Comparison of ENCODE assay signal across 8 mouse cellular contexts in the genomic region with DNA sequence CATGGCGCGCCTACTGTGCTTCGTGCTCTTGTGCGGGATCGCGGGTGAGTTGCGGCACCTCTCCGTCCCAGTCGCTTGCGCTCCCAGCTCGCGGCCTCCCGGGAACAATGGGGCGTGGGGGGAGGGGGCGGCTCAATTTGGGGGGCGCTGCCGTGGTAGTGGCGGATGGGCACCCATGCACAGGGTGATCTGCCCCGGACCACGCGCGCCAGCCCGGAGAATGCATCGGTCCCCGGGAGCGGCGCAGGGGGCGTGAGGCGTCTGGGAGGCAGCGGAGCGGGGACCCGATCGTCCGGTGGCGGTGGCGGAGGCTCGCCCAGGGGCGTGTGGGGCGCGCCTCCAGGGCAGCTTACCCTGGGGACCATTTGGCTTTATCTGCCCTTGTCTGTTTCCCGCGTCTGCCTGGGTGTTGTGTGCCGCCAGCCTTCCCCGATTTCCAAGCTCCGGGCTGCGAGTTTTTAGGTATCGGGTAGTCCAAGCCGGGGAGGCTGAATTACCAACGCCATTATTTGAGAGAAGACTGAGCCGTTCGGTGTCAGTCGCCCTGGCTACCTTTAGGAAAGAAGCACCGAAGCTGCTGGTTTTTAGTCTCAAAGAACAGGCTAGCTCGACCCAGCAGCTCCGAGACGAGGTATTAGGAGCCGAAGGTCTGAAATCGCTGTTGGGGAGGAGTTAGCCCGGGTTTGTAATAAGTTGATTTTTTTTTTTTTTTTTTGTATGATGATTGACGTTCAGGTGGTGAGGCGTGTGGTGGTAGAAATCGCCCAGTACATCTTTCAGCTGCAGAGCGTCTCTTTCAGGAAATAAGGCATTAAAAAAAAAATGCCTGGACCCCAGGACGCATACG. TPM values are rescaled to one million over a fixed set of nuclear protein-coding genes. Genes with fewer than 3 reads are reported as not detected.
DNase-seq lines count a peak whose midpoint lies in the region; ATAC-seq and TF ChIP-seq lines count a peak whose summit lies in the region.

No protein-coding gene starts in this region.

- no peaks in the 10 kb centered on the region for H3K9me3 ChIP-seq in neural tube, embryonic 11.5 days (ENCODE audit: control insufficient read depth, low read length)
- no peaks in the 10 kb centered on the region for H3K9me3 ChIP-seq in forebrain, embryonic 12.5 days
- H3K9me3 ChIP-seq in liver, embryonic 14.5 days (ENCODE audit: control insufficient read depth, low read length), result no peaks in the 10 kb centered on the region
- no peaks in the 10 kb centered on the region for H3K9me3 ChIP-seq in neural tube, embryonic 15.5 days (replicated peaks)

- peak overlapping the region; percentile 87 for H3K9ac ChIP-seq in neural tube, embryonic 11.5 days (ENCODE audit: low read length)
- H3K9ac ChIP-seq in forebrain, embryonic 12.5 days, result peak overlapping the region; percentile 92
- peak overlapping the region; percentile 53 for H3K9ac ChIP-seq in liver, embryonic 14.5 days (replicated peaks)
- H3K9ac ChIP-seq in neural tube, embryonic 15.5 days (replicated peaks), result peak overlapping the region; percentile 95

- ATAC-seq in neural tube, embryonic 11.5 days (ENCODE audit: insufficient read depth, low FRiP score, low TSS enrichment), result peak; percentile 68
- ATAC-seq in forebrain, embryonic 12.5 days (ENCODE audit: low FRiP score), result peak; percentile 67
- peak; percentile 31 for ATAC-seq in liver, embryonic 14.5 days (ENCODE audit: insufficient read depth)
- peak; percentile 68 for ATAC-seq in neural tube, embryonic 15.5 days (ENCODE audit: low FRiP score)
- ATAC-seq in erythroid progenitor cell, adult 5-6 weeks (replicated peaks; ENCODE audit: low FRiP score, poor library complexity, severe bottlenecking), result no peak

- no peak for TF ChIP-seq CTCF in liver, embryonic 14.5 days (IDR thresholded peaks at IDR 0.05; ENCODE audit: low read depth)

- no peaks in the 10 kb centered on the region for H3K4me1 ChIP-seq in neural tube, embryonic 11.5 days (ENCODE audit: control insufficient read depth, insufficient read depth, low read length)
- peaks cover 32% of the 10 kb centered on the region for H3K4me1 ChIP-seq in forebrain, embryonic 12.5 days
- peaks cover 0 to 7% of the 10 kb centered on the region in 2 experiments; a peak in 2 of 4 replicates for H3K4me1 ChIP-seq in liver, embryonic 14.5 days (replicated peaks; ENCODE audit: control insufficient read depth in 2 of 2, insufficient read depth in 2 of 2, low read length in 1 of 2)
- H3K4me1 ChIP-seq in neural tube, embryonic 15.5 days, result peaks cover 31% of the 10 kb centered on the region

- TF ChIP-seq EP300 in liver, embryonic 14.5 days (IDR thresholded peaks at IDR 0.05; ENCODE audit: low read depth), result no peak

- H3K27ac ChIP-seq in neural tube, embryonic 11.5 days (ENCODE audit: low read depth, low read length), result peak overlapping the region; percentile 84
- H3K27ac ChIP-seq in forebrain, embryonic 12.5 days, result peak overlapping the region; percentile 92
- H3K27ac ChIP-seq in liver, embryonic 14.5 days, result no peak overlapping the region
- H3K27ac ChIP-seq in neural tube, embryonic 15.5 days (replicated peaks), result peak overlapping the region; percentile 96

- peak overlapping the region; percentile 75 for H3K4me2 ChIP-seq in neural tube, embryonic 11.5 days (ENCODE audit: low read depth)
- H3K4me2 ChIP-seq in forebrain, embryonic 12.5 days, result peak overlapping the region; percentile 79
- H3K4me2 ChIP-seq in liver, embryonic 14.5 days (ENCODE audit: low read depth), result peak overlapping the region; percentile 65
- H3K4me2 ChIP-seq in neural tube, embryonic 15.5 days, result peak overlapping the region; percentile 81

- H3K27me3 ChIP-seq in neural tube, embryonic 11.5 days (ENCODE audit: control insufficient read depth, insufficient read depth, low read length), result no peaks in the 10 kb centered on the region
- no peaks in the 10 kb centered on the region for H3K27me3 ChIP-seq in forebrain, embryonic 12.5 days
- peaks cover 33% of the 10 kb centered on the region for H3K27me3 ChIP-seq in liver, embryonic 14.5 days (ENCODE audit: control insufficient read depth, insufficient read depth, low read length)
- H3K27me3 ChIP-seq in neural tube, embryonic 15.5 days (replicated peaks), result no peaks in the 10 kb centered on the region

- H3K4me3 ChIP-seq in neural tube, embryonic 11.5 days (ENCODE audit: low read depth, low read length), result peak overlapping the region; percentile 89
- H3K4me3 ChIP-seq in forebrain, embryonic 12.5 days (replicated peaks), result peak overlapping the region; percentile 92
- H3K4me3 ChIP-seq in liver, embryonic 14.5 days (ENCODE audit: insufficient read depth in 1 of 2, low read depth in 2 of 2, low read length in 2 of 2), result peak overlapping the region; percentile 59 to 70
- H3K4me3 ChIP-seq in neural tube, embryonic 15.5 days (replicated peaks), result peak overlapping the region; percentile 92

- DNase-seq in neural tube, embryonic 11.5 days (ENCODE audit: low spot score), result peak; percentile 46
- no peak for DNase-seq in neural tube, embryonic 10.5 days (ENCODE audit: extremely low spot score, low spot score)
- DNase-seq in adrenal gland, postnatal 25 days, result peak; percentile 27
- DNase-seq in induced T-regulatory cell, adult 2 months (ENCODE audit: low read depth), result peak; percentile 20
- DNase-seq in liver, embryonic 14.5 days (ENCODE audit: low read depth in 3 of 3, low spot score in 3 of 3), result no peak

- H3K36me3 ChIP-seq in neural tube, embryonic 11.5 days (ENCODE audit: control insufficient read depth, insufficient read depth, low read length), result no peaks in the 10 kb centered on the region
- H3K36me3 ChIP-seq in forebrain, embryonic 12.5 days (replicated peaks), result peaks cover 8% of the 10 kb centered on the region; the same call in 1 of the 2 replicates
- H3K36me3 ChIP-seq in liver, embryonic 14.5 days (replicated peaks; ENCODE audit: control insufficient read depth, insufficient read depth, low read depth), result no peaks in the 10 kb centered on the region
- no peaks in the 10 kb centered on the region for H3K36me3 ChIP-seq in neural tube, embryonic 15.5 days

- WGBS in neural tube, embryonic 11.5 days, result under 1% methylated on average over 61 of the region's 65 CpGs
- WGBS in forebrain, embryonic 12.5 days, result under 1% methylated on average over 65 of the region's 65 CpGs
- under 1% methylated on average over 64 of the region's 65 CpGs for WGBS in liver, embryonic 14.5 days (ENCODE audit: insufficient replicate concordance)
- WGBS in neural tube, embryonic 15.5 days, result under 1% methylated on average over 46 of the region's 65 CpGs

RNA-seq across cellular contexts. Expression of a gene that starts 0.8 kb away (rescaled TPM):
- polyA plus RNA-seq in neural tube, embryonic 11.5 days (2014; fragmentation: Nextera tagmentation; extraction: Ambion mirVana), result 46.4 and 46.6 TPM in 2 replicates
- 20.7 and 38.6 TPM in 2 replicates for total RNA-seq in adrenal gland, postnatal 25 days (2021)
- 108 and 120 TPM in 2 replicates for polyA plus RNA-seq in forebrain, embryonic 12.5 days (2016; fragmentation: Nextera tagmentation; extraction: Ambion mirVana)
- 6.0 and 7.7 TPM in 2 replicates for polyA plus RNA-seq in liver, embryonic 14.5 days (2012; rRNA removed)
- polyA plus RNA-seq in liver, embryonic 14.5 days (2014; fragmentation: Nextera tagmentation; extraction: Ambion mirVana), result 11.7 and 12.4 TPM in 2 replicates
- polyA plus RNA-seq in neural tube, embryonic 15.5 days (2015; fragmentation: Nextera tagmentation; extraction: Ambion mirVana), result 114 and 131 TPM in 2 replicates
- 0.84 TPM in 1 of 2 replicates, not detected in the other for total RNA-seq in erythroid progenitor cell, adult 5-6 weeks (2015; ENCODE audit: low replicate concordance)
- 0.13 TPM in 1 of 2 replicates, not detected in the other for total RNA-seq in erythroid progenitor cell, adult 5-6 weeks (2017; ENCODE audit: low replicate concordance)

Comparison
In these comparisons a context has a peak if more than half of its experiments do, and no peak if none do; other contexts are left out.
1. DNase-seq: peak in neural tube, embryonic 11.5 days (single experiment), adrenal gland, postnatal 25 days (single experiment) and induced T-regulatory cell, adult 2 months (single experiment); none in neural tube, embryonic 10.5 days (single experiment) and liver, embryonic 14.5 days (0 of 3).
2. Peak in every context shown above with its lines, with median percentiles within 50 percentile points of each other: H3K4me2 ChIP-seq, H3K4me3 ChIP-seq and H3K9ac ChIP-seq.